Mouse (Mus musculus) heart, adult 18-20 months (tissue): ENCODE data around the gene Gm10718. TPM values are rescaled to one million over a fixed set of nuclear protein-coding genes. Genes with fewer than 3 reads are reported as not detected.
"Not testable (repeated sequence)": the region's sequence is repeated elsewhere in the genome, so short reads cannot be mapped to it uniquely, and the experiment has no call there.

Source experiments
- DNase-seq, 2 experiments: peaks; one replicate each; pipeline ENCODE4 v3.0.0; 2021 to 2022; ENCODE audit warnings: mixed read lengths in 1 of 2
- microRNA-seq, 2 experiments: library from miRNA; unstranded; fragments of <30 nt; microRNA quantifications; one replicate each; pipeline ENCODE4 v1.2.0; 2022
- total RNA-seq, 2 experiments: library from RNA; stranded (reverse); gene quantifications; 2 replicates each; pipeline ENCODE4 v1.2.3; 2021

Gene Gm10718
- total RNA-seq, 2 experiments from 2014 or later, result 0.47 to 0.95 TPM

- DNase-seq, result peak; percentile 54 to 73
Measured at GRCm38 (mm10) chr9:3025653-3026052, 2.3 kb downstream of the Gm10718 start.

GRCm38 (mm10) chr9:3026136-3026535 lies 2.8 kb downstream of the Gm10718 start:
- DNase-seq, result not testable (repeated sequence)

DNA sequence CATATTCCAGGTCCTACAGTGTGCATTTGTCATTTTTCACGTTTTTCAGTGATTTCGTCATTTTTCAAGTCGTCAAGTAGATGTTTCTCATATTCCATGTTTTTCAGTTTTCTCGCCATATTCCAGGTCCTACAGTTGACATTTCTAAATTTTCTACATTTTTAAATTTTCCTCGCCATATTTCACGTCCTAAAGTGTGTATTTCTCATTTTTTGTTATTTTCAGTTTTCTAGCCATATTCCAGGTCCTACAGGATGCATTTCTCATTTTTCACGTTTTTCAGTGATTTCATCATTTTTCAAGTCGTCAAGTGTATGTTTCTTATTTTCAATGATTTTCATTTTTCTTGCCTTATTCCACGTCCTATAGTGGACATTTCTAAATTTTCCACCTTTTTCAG lies 3.4 kb downstream of the Gm10718 start:
- not testable (repeated sequence) for DNase-seq

GRCm38 (mm10) chr9:3027200-3027599 lies 3.9 kb downstream of the Gm10718 start:
- not testable (repeated sequence) for DNase-seq

- DNase-seq, result peak; percentile 8 to 11
Measured at GRCm38 (mm10) chr9:3029276-3030000, 6.1 kb downstream of the Gm10718 start.

- not testable (repeated sequence) for DNase-seq
Measured at GRCm38 (mm10) chr9:3030677-3031318, 7.5 kb downstream of the Gm10718 start.

DNA sequence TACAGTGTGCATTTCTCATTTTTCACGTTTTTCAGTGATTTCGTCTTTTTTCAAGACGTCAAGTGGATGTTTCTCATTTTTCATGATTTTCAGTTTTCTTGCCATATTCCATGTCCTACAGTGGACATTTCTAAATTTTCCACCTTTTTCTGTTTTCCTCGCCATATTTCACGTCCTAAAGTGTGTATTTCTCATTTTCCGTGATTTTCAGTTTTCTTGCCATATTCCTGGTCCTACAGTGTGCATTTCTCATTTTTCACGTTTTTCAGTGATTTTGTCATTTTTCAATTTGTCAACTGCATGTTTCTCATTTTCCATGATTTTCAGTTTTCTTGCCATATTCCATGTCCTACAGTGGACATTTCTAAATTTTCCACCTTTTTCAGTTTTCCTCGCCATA lies 11.0 kb downstream of the Gm10718 start, which contains the start of gene Gm17535:
TSS of gene Gm17535 (plus strand) at position 301 of the 400 bp plus-strand sequence.
- not testable (repeated sequence) for DNase-seq

DNA sequence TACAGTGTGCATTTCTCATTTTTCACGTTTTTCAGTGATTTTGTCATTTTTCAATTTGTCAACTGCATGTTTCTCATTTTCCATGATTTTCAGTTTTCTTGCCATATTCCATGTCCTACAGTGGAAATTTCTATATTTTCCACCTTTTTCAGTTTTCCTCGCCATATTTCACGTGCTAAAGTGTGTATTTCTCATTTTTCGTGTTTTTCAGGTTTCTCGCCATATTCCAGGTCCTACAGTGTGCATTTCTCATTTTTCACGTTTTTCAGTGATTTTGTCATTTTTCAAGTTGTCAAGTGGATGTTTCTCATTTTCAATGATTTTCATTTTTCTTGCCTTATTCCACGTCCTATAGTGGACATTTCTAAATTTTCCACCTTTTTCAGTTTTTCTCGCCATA lies 13.2 kb downstream of the Gm10718 start, which contains the start of gene Gm10715:
TSS of gene Gm10715 (plus strand) at position 301 of the 400 bp plus-strand sequence.
- not testable (repeated sequence) for DNase-seq

GRCm38 (mm10) chr9:3038161-3038560 lies 14.8 kb downstream of the Gm10718 start:
- DNase-seq, result not testable (repeated sequence)

Small RNAs within 50 kb of the gene (microRNA-seq; reads per million reads assigned to microRNA genes)
- gene Mir101c, result 0 reads per million in 2 experiments

Other genes with a start within 250 kb of the Gm10718 start
- not detected for gene Gm10722, start 22.6 kb upstream of the Gm10718 start, total RNA-seq
- not detected for gene Gm11168, start 20.2 kb upstream of the Gm10718 start, total RNA-seq
- under 1 TPM; 0.57 to 0.77 TPM for gene Gm10721, start 10.4 kb upstream of the Gm10718 start, total RNA-seq
- gene Gm10720, start 7.9 kb upstream of the Gm10718 start, total RNA-seq, result not detected
- gene Gm10719, start 6.1 kb upstream of the Gm10718 start, total RNA-seq, result 1 to 10 TPM in 1 of 2 experiments, not detected in 1; 1.3 TPM
- not detected for gene Gm10717, start 1.9 kb downstream of the Gm10718 start, total RNA-seq
- not detected for gene Gm17535, start 11.1 kb downstream of the Gm10718 start, total RNA-seq
- gene Gm10715, start 13.3 kb downstream of the Gm10718 start, total RNA-seq, result not detected